Mouse (Mus musculus) liver, postnatal 0 days (tissue): ENCODE data around the gene Tmem88.

Experiments
- CTCF ChIP-seq: sonication (generic); IDR thresholded peaks from 2 replicates; pipeline ENCODE4 v1.5.1; 2016; ENCODE audit warnings: antibody characterized with exemption, low read depth
- EP300 ChIP-seq: IDR thresholded peaks from 2 replicates; pipeline ENCODE4 v1.6.1; 2016; ENCODE audit warnings: antibody characterized with exemption, low read depth, mild to moderate bottlenecking

GRCm38 (mm10) chr11:69390400-69391034 is 7.5 kb downstream of the Tmem88 start:
- TF ChIP-seq CTCF: peak; percentile 79
- TF ChIP-seq EP300: no peak
